Mouse (Mus musculus) intestine, embryonic 15.5 days (tissue): ENCODE data around the gene Zdhhc7. TPM values are rescaled to one million over a fixed set of nuclear protein-coding genes. Genes with fewer than 3 reads are reported as not detected.
A peak's percentile ranks its signal among the peaks of the same experiment; 100 is the strongest.

Experiments
- ATAC-seq: fragments of 200-750 bp; cut with Nextera tagmentation; 2 replicates; pipeline ENCODE4 v1.8.0; 2017; ENCODE audit warnings: moderate TSS enrichment, moderate library complexity
- H3K27ac ChIP-seq: fragments of 300-500 bp; sonication (generic); 2 replicates; pipeline ENCODE4 v1.5.1; 2015; ENCODE audit warnings: mild to moderate bottlenecking, inconsistent platforms
- H3K27me3 ChIP-seq: fragments of 300-500 bp; sonication (generic); replicated peaks from 2 replicates; pipeline ENCODE4 v1.6.1; 2015; ENCODE audit warnings: inconsistent platforms
- H3K36me3 ChIP-seq: fragments of 300-500 bp; sonication (generic); 2 replicates; pipeline ENCODE4 v1.6.1; 2015; ENCODE audit warnings: inconsistent platforms
- H3K4me1 ChIP-seq: fragments of 300-500 bp; sonication (generic); replicated peaks from 2 replicates; pipeline ENCODE4 v1.6.1; 2015; ENCODE audit warnings: inconsistent platforms
- H3K4me2 ChIP-seq: fragments of 300-500 bp; sonication (generic); replicated peaks from 2 replicates; pipeline ENCODE4 v1.6.1; 2015; ENCODE audit warnings: mild to moderate bottlenecking, inconsistent platforms
- H3K4me3 ChIP-seq: fragments of 300-500 bp; sonication (generic); replicated peaks from 2 replicates; pipeline ENCODE4 v1.5.1; 2015; ENCODE audit warnings: inconsistent platforms
- H3K9ac ChIP-seq: fragments of 300-500 bp; sonication (generic); 2 replicates; pipeline ENCODE4 v1.6.1; 2015; ENCODE audit warnings: inconsistent platforms
- H3K9me3 ChIP-seq: fragments of 300-500 bp; sonication (generic); 2 replicates; pipeline ENCODE4 v1.6.1; 2016; ENCODE audit warnings: inconsistent platforms
- WGBS: fragments of 180-500 bp; shearing (Covaris S2); methylation state at CpG from one replicate; pipeline ENCODE4 v1.1.7; 2015; 5-methylcytosine and 5-hydroxymethylcytosine counted together
- polyA plus RNA-seq: library from polyadenylated mRNA; unstranded; fragments of >200 nt; fragmentation: Nextera tagmentation; extraction: Ambion mirVana; gene quantifications from 2 replicates; pipeline ENCODE4 v1.2.1, GENCODE M21; 2015

Gene Zdhhc7
- polyA plus RNA-seq, 1 experiment from 2014 or later, result 34.8 TPM

DNA sequence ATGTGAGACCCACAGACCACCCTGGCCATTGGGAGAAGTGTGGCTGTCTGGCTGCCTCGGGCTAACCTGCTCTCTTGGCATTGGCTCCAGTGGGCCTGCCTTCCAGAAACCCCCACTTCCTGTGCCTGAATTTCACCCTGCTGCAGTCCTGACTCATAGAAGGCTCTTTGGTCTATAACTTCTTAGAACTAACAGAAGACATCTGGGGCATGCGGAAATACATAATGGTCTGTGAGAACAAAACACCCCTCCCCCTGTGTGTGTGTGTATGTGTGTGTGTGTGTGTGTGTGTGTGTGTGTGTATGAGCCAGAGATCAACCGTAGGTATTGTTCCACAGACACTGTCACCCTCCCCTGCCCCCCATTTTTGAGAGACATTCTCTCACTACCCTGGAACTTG is 38.0 kb downstream of the Zdhhc7 start:
- H3K27me3 ChIP-seq, result no peaks in the 10 kb centered on the region
- 74% methylated on average over 2 of the region's 3 CpGs for WGBS
- no peaks in the 10 kb centered on the region for H3K9me3 ChIP-seq
- no peak for ATAC-seq
- H3K36me3 ChIP-seq, result no peaks in the 10 kb centered on the region
- no peak overlapping the region for H3K4me2 ChIP-seq
- H3K27ac ChIP-seq, result no peak overlapping the region
- no peak overlapping the region for H3K4me3 ChIP-seq
- peaks cover 7% of the 10 kb centered on the region for H3K4me1 ChIP-seq
- no peak overlapping the region for H3K9ac ChIP-seq

GRCm38 (mm10) chr8:120062742-120063141 is 38.5 kb downstream of the Zdhhc7 start:
- WGBS, result 90% methylated on average over 14 of the region's 14 CpGs
- Histone ChIP-seq H3K36me3 (no peaks in the 10 kb centered on the region), H3K27ac (no peak overlapping the region), H3K4me3 (no peak overlapping the region), H3K9me3 (no peaks in the 10 kb centered on the region), H3K4me2 (no peak overlapping the region), H3K4me1 (0 out of 2 replicates have a peak, but pooled peaks cover 2% of the 10 kb centered on the region), H3K27me3 (no peaks in the 10 kb centered on the region), H3K9ac (no peak overlapping the region)
- no peak for ATAC-seq

- H3K27me3 ChIP-seq, result no peaks in the 10 kb centered on the region
Observed at GRCm38 (mm10) chr8:120057078-120057477, 44.2 kb downstream of the Zdhhc7 start.

DNA sequence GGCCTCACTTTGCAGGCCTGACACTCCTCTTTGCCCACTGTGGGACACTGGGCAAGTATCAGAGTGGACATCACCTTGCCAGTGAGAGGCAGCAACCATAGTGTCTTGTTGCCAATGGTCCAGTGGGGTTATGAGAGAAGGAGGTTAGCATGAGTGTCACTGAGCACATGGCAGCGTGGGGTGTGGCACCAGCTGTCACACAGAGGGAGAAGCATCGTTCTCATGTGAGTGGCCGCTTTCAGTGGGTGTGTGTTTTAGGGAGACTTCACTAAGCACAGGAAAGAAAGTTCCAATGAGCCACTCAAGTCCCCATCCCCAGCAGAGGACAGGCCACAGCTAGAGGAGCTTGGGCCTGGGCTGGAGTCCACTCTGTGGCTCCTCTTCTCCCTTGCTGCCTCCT is 46.4 kb downstream of the Zdhhc7 start:
- 94% methylated on average over 3 of the region's 3 CpGs for WGBS
- H3K4me3 ChIP-seq, result no peak overlapping the region
- ATAC-seq, result no peak
- no peaks in the 10 kb centered on the region for H3K9me3 ChIP-seq
- H3K27me3 ChIP-seq, result no peaks in the 10 kb centered on the region
- no peak overlapping the region for H3K9ac ChIP-seq
- H3K4me2 ChIP-seq, result no peak overlapping the region
- H3K36me3 ChIP-seq, result no peaks in the 10 kb centered on the region
- H3K27ac ChIP-seq, result no peak overlapping the region
- H3K4me1 ChIP-seq, result 0 out of 2 replicates have a peak, but pooled peaks cover 2% of the 10 kb centered on the region

More at GRCm38 (mm10) chr8:120057078-120057477, 44.2 kb downstream of the Zdhhc7 start:
- Histone ChIP-seq H3K4me2 (no peak overlapping the region), H3K4me1 (0 out of 2 replicates have a peak, but pooled peaks cover 2% of the 10 kb centered on the region), H3K9me3 (no peaks in the 10 kb centered on the region), H3K27ac (no peak overlapping the region), H3K4me3 (no peak overlapping the region), H3K36me3 (no peaks in the 10 kb centered on the region), H3K9ac (no peak overlapping the region)
- ATAC-seq, result no peak
- 71% methylated on average over 2 of the region's 2 CpGs for WGBS

DNA sequence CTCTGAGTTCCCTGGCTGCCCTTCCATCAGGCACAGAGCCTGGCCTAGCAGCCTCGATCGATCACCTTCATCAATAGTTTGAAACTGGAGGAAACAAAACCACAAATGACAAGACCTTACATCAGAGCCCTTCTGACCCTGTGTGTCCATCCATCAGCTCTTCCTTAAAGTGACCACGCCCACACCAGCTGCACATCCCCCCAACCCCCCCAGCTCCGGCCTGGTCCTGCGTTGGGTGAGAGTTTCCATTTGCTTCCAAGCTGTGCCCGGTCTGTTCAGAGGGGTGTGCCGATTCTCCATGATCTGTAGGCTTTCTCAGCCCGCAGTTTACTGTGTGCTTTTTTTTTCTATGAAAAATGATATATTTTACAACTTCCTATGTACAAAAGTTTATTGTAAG is 49.0 kb downstream of the Zdhhc7 start:
- Histone ChIP-seq H3K9me3 (no peaks in the 10 kb centered on the region), H3K36me3 (no peaks in the 10 kb centered on the region), H3K4me3 (no peak overlapping the region), H3K9ac (no peak overlapping the region), H3K4me1 (0 out of 2 replicates have a peak, but pooled peaks cover 2% of the 10 kb centered on the region), H3K27ac (no peak overlapping the region), H3K27me3 (no peaks in the 10 kb centered on the region), H3K4me2 (no peak overlapping the region)
- no peak for ATAC-seq
- WGBS, result 71% methylated on average over 8 of the region's 8 CpGs

DNA sequence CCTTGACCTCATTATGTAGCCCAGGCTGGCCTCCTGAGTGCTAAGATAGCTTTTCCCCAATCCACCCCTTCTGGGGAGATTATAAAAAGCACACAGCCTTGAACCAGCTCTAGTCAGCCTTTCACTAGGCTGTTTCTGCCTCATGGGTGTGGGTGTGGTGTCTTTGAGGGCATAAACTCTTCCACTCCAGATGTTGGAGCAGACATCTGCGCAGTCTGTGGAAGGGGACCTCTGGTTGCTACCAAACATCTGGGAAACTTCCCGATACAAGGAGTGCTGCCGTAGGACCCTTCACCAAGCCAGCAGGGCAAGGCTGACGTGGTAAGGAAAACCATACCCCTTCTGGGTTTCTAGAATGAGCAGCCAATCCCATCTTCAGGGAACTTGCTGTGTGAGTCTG is 49.4 kb downstream of the Zdhhc7 start:
- 69% methylated on average over 4 of the region's 4 CpGs for WGBS
- Histone ChIP-seq H3K36me3 (no peaks in the 10 kb centered on the region), H3K9ac (no peak overlapping the region), H3K4me3 (no peak overlapping the region), H3K4me2 (no peak overlapping the region), H3K9me3 (no peaks in the 10 kb centered on the region), H3K27ac (no peak overlapping the region), H3K4me1 (0 out of 2 replicates have a peak, but pooled peaks cover 2% of the 10 kb centered on the region), H3K27me3 (no peaks in the 10 kb centered on the region)
- no peak for ATAC-seq

DNA sequence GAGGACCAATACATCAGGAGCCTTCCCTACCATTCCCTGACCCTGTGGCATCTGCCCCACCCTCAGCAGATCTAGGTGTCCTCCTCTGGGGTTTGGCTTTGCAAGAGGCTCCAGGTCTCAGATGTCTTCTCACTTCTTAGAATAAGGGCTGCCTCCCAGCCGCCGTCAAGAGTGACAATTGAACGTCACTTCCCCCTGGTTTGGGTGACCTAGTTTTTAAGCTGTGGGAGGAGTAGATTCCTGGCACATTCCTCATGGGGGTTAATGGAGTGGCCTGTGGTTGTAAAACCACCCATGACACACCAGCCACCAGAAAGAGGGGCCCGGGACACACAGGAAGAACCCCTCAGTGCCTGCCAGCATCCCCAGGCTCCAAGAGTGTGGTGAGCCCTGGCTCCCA is 50.3 kb downstream of the Zdhhc7 start:
- Histone ChIP-seq H3K36me3 (no peaks in the 10 kb centered on the region), H3K4me2 (no peak overlapping the region), H3K4me3 (no peak overlapping the region), H3K9ac (no peak overlapping the region), H3K9me3 (no peaks in the 10 kb centered on the region), H3K27ac (no peak overlapping the region), H3K4me1 (0 out of 2 replicates have a peak, but pooled peaks cover 2% of the 10 kb centered on the region), H3K27me3 (no peaks in the 10 kb centered on the region)
- ATAC-seq, result no peak
- 50% methylated on average over 4 of the region's 4 CpGs for WGBS

GRCm38 (mm10) chr8:120050376-120050775 is 50.9 kb downstream of the Zdhhc7 start:
- Histone ChIP-seq H3K27me3 (no peaks in the 10 kb centered on the region), H3K36me3 (no peaks in the 10 kb centered on the region), H3K4me1 (0 out of 2 replicates have a peak, but pooled peaks cover 2% of the 10 kb centered on the region), H3K27ac (no peak overlapping the region), H3K9me3 (no peaks in the 10 kb centered on the region), H3K4me3 (no peak overlapping the region), H3K4me2 (no peak overlapping the region), H3K9ac (no peak overlapping the region)
- no peak for ATAC-seq
- 80% methylated on average over 10 of the region's 10 CpGs for WGBS

GRCm38 (mm10) chr8:120049949-120050348 is 51.3 kb downstream of the Zdhhc7 start:
- H3K36me3 ChIP-seq, result no peaks in the 10 kb centered on the region
- H3K27me3 ChIP-seq, result no peaks in the 10 kb centered on the region
- H3K4me2 ChIP-seq, result no peak overlapping the region
- H3K4me1 ChIP-seq, result 0 out of 2 replicates have a peak, but pooled peaks cover 2% of the 10 kb centered on the region
- no peaks in the 10 kb centered on the region for H3K9me3 ChIP-seq
- no peak overlapping the region for H3K4me3 ChIP-seq
- ATAC-seq, result no peak
- H3K27ac ChIP-seq, result no peak overlapping the region
- H3K9ac ChIP-seq, result no peak overlapping the region
- 85% methylated on average over 13 of the region's 13 CpGs for WGBS

GRCm38 (mm10) chr8:120046258-120047020 is 54.8 kb downstream of the Zdhhc7 start:
- Histone ChIP-seq H3K4me3 (no peak overlapping the region), H3K9me3 (no peaks in the 10 kb centered on the region), H3K27ac (peak overlapping the region; percentile 70), H3K9ac (no peak overlapping the region), H3K4me1 (no peaks in the 10 kb centered on the region), H3K36me3 (no peaks in the 10 kb centered on the region), H3K4me2 (no peak overlapping the region), H3K27me3 (no peaks in the 10 kb centered on the region)
- ATAC-seq, result peak; percentile 59; the same call in 1 of the 2 replicates
- 57% methylated on average over 14 of the region's 14 CpGs for WGBS

- Histone ChIP-seq H3K9ac (no peak overlapping the region), H3K4me3 (no peak overlapping the region), H3K4me1 (no peaks in the 10 kb centered on the region), H3K27ac (no peak overlapping the region), H3K9me3 (no peaks in the 10 kb centered on the region), H3K27me3 (no peaks in the 10 kb centered on the region), H3K36me3 (no peaks in the 10 kb centered on the region), H3K4me2 (no peak overlapping the region)
- no peak for ATAC-seq
- WGBS, result 59% methylated on average over 5 of the region's 5 CpGs
Observed at GRCm38 (mm10) chr8:120045471-120045870, 55.8 kb downstream of the Zdhhc7 start.

- H3K9me3 ChIP-seq, result no peaks in the 10 kb centered on the region
- H3K4me1 ChIP-seq, result no peaks in the 10 kb centered on the region
- no peak overlapping the region for H3K27ac ChIP-seq
- H3K4me2 ChIP-seq, result no peak overlapping the region
- H3K36me3 ChIP-seq, result no peaks in the 10 kb centered on the region
- H3K9ac ChIP-seq, result no peak overlapping the region
- no peaks in the 10 kb centered on the region for H3K27me3 ChIP-seq
- 94% methylated on average over 8 of the region's 8 CpGs for WGBS
- H3K4me3 ChIP-seq, result no peak overlapping the region
- no peak for ATAC-seq
Observed at GRCm38 (mm10) chr8:120044907-120045306, 56.4 kb downstream of the Zdhhc7 start.
